Comparison of ENCODE assay signal across 16 mouse cellular contexts in genomic region chr12:11851034-11851433, GRCm38 (mm10).
"Had no signal": no experiment of that assay in that cellular context is flagged by ENCODE, and none has a peak within 500 bp of the region (broad histone marks: within the 10 kb centered on the region; RNA-seq: fewer than 3 reads in every experiment).

No protein-coding gene starts in this region.

- H3K36me3 ChIP-seq: limb, embryonic 13.5 days; neural tube, embryonic 15.5 days had no signal

- H3K27me3 ChIP-seq: limb, embryonic 13.5 days; neural tube, embryonic 15.5 days had no signal

- H3K9ac ChIP-seq: limb, embryonic 13.5 days; liver, embryonic 14.5 days; neural tube, embryonic 15.5 days had no signal

- DNase-seq: kidney, adult 8-10 months; left cerebral cortex, postnatal 4 days; lung, adult 2 months; lung, postnatal 10 days; lung, postnatal 4 days; right cerebral cortex, adult 18-20 months; right cerebral cortex, postnatal 25 days; thymus, postnatal 4 days had no signal

- H3K27ac ChIP-seq: layer of hippocampus, adult 2 months; limb, embryonic 13.5 days; liver, embryonic 14.5 days; neural tube, embryonic 15.5 days; stomach, postnatal 0 days had no signal

- H3K4me2 ChIP-seq: limb, embryonic 13.5 days; midbrain, embryonic 11.5 days; neural tube, embryonic 15.5 days had no signal

- ATAC-seq: intestine, embryonic 16.5 days had no signal

- H3K4me3 ChIP-seq: layer of hippocampus, adult 2 months; limb, embryonic 13.5 days; myocyte; neural tube, embryonic 15.5 days had no signal

- H3K9me3 ChIP-seq: limb, embryonic 13.5 days; neural tube, embryonic 15.5 days had no signal

- H3K4me1 ChIP-seq: limb, embryonic 13.5 days; neural tube, embryonic 15.5 days had no signal
